ENCODE assay signal across 12 mouse cellular contexts in genomic region chr9:96241134-96242097, GRCm38 (mm10). TPM values are rescaled to one million over a fixed set of nuclear protein-coding genes. Genes with fewer than 3 reads are reported as not detected.
A peak's percentile ranks its signal among the peaks of the same experiment; 100 is the strongest.
DNase-seq lines count a peak whose midpoint lies in the region; ATAC-seq and TF ChIP-seq lines count a peak whose summit lies in the region.
"Had no signal": no experiment of that assay in that cellular context is flagged by ENCODE, and none has a peak within 500 bp of the region (broad histone marks: within the 10 kb centered on the region; RNA-seq: fewer than 3 reads in every experiment).

No protein-coding gene starts in this region.

- H3K27ac ChIP-seq in heart, embryonic 10.5 days: no peak overlapping the region
- no peak overlapping the region for H3K27ac ChIP-seq in heart, adult 2 months
- peak overlapping the region; percentile 97 for H3K27ac ChIP-seq in liver, embryonic 15.5 days (replicated peaks)
- H3K27ac ChIP-seq: limb, embryonic 15.5 days; neural tube, embryonic 12.5 days had no signal

- H3K79me2 ChIP-seq in heart, adult 2 months (replicated peaks; ENCODE audit: control insufficient read depth, insufficient read depth, low read length): no peaks in the 10 kb centered on the region; the same call in 1 of the 2 replicates

- DNase-seq in heart, embryonic 10.5 days (ENCODE audit: low spot score): peak; percentile 85
- DNase-seq in heart, adult 2 months: no peak
- peak; percentile 78 for DNase-seq in spleen, adult 12 weeks (ENCODE audit: low spot score)
- DNase-seq in spleen, adult 18-20 months: no peak
- DNase-seq in thymus, postnatal 10 days (ENCODE audit: low spot score in 2 of 2): no peak
- DNase-seq in gastrocnemius, postnatal 36 days: no peak
- no peak for DNase-seq in cerebellum, postnatal 25 days
- DNase-seq: B cell, adult 2 months; kidney, postnatal 25 days had no signal

- H3K36me3 ChIP-seq in heart, embryonic 10.5 days: peaks cover 16% of the 10 kb centered on the region
- 0 out of 2 replicates have a peak, but pooled peaks cover 4% of the 10 kb centered on the region for H3K36me3 ChIP-seq in heart, adult 2 months (ENCODE audit: control insufficient read depth, insufficient read depth, low read length)
- H3K36me3 ChIP-seq in liver, embryonic 15.5 days (replicated peaks): no peaks in the 10 kb centered on the region
- H3K36me3 ChIP-seq: neural tube, embryonic 12.5 days had no signal

- H3K9me3 ChIP-seq in heart, embryonic 10.5 days: no peaks in the 10 kb centered on the region
- no peaks in the 10 kb centered on the region for H3K9me3 ChIP-seq in liver, embryonic 15.5 days (replicated peaks)
- H3K9me3 ChIP-seq: limb, embryonic 15.5 days; neural tube, embryonic 12.5 days had no signal

- no peak for TF ChIP-seq EP300 in heart, adult 2 months (IDR thresholded peaks at IDR 0.05; ENCODE audit: insufficient read depth, low read depth, low read length)

- H3K9ac ChIP-seq in heart, adult 2 months (ENCODE audit: low read depth, low read length): no peak overlapping the region
- H3K9ac ChIP-seq in liver, embryonic 15.5 days: peak overlapping the region; percentile 35
- H3K9ac ChIP-seq: limb, embryonic 15.5 days; neural tube, embryonic 12.5 days had no signal

- TF ChIP-seq CTCF in heart, adult 2 months (IDR thresholded peaks at IDR 0.05): no peak

- H3K27me3 ChIP-seq in heart, embryonic 10.5 days (ENCODE audit: insufficient read depth, poor library complexity, severe bottlenecking): no peaks in the 10 kb centered on the region
- H3K27me3 ChIP-seq in heart, adult 2 months (ENCODE audit: control insufficient read depth, insufficient read depth, low read length): no peaks in the 10 kb centered on the region
- H3K27me3 ChIP-seq in liver, embryonic 15.5 days: no peaks in the 10 kb centered on the region
- H3K27me3 ChIP-seq: limb, embryonic 15.5 days; neural tube, embryonic 12.5 days had no signal

- H3K4me3 ChIP-seq in heart, embryonic 10.5 days: no peak overlapping the region
- no peak overlapping the region for H3K4me3 ChIP-seq in heart, adult 2 months
- H3K4me3 ChIP-seq in liver, embryonic 15.5 days (replicated peaks): 0 out of 2 replicates have a peak overlapping the region, but pooled peaks have one; percentile 5
- H3K4me3 ChIP-seq: limb, embryonic 15.5 days; neural tube, embryonic 12.5 days had no signal

- intact Hi-C loops in heart, adult 2 months (cut with DNase I): no loop called here
- intact Hi-C loops in gastrocnemius, postnatal 36 days (cut with DNase I): no loop called here

- WGBS in heart, embryonic 10.5 days: 77% methylated on average over 10 of the region's 10 CpGs
- 74% methylated on average over 10 of the region's 10 CpGs for WGBS in heart, adult 2 months
- WGBS in liver, embryonic 15.5 days (ENCODE audit: insufficient replicate concordance): 46% methylated on average over 10 of the region's 10 CpGs

- H3K4me2 ChIP-seq in liver, embryonic 15.5 days: peak overlapping the region; percentile 61
- H3K4me2 ChIP-seq: limb, embryonic 15.5 days; neural tube, embryonic 12.5 days had no signal

- ATAC-seq in liver, embryonic 15.5 days (ENCODE audit: insufficient read depth): peak; percentile 99

- peaks cover 8% of the 10 kb centered on the region for H3K4me1 ChIP-seq in heart, embryonic 10.5 days
- H3K4me1 ChIP-seq in heart, adult 2 months (ENCODE audit: control insufficient read depth, insufficient read depth, low read length): peaks cover 3% of the 10 kb centered on the region
- peaks cover 67% of the 10 kb centered on the region for H3K4me1 ChIP-seq in liver, embryonic 15.5 days (replicated peaks)
- H3K4me1 ChIP-seq: limb, embryonic 15.5 days; neural tube, embryonic 12.5 days had no signal

- TF ChIP-seq POLR2A in heart, adult 2 months (IDR thresholded peaks at IDR 0.05; ENCODE audit: insufficient read depth, low read depth, low read length): no peak

RNA-seq across cellular contexts. Expression of gene Tfdp2, which starts 45.3 kb away (rescaled TPM):
- 41.9 and 45.6 TPM in 2 replicates for polyA plus RNA-seq in heart, embryonic 10.5 days (2016; fragmentation: Nextera tagmentation; extraction: Ambion mirVana)
- total RNA-seq in heart, adult 2 months (2021): 100 to 1,000 TPM in 1 of 2 experiments, 10 to 100 TPM in 1; 83.4 to 131 TPM
- 18.5 and 27.4 TPM in 2 replicates for polyA plus RNA-seq in heart, adult 2 months (2012; rRNA removed)
- polyA plus RNA-seq in liver, embryonic 15.5 days (2015; fragmentation: Nextera tagmentation; extraction: Ambion mirVana): 93.8 and 100 TPM in 2 replicates
- 10 to 100 TPM; 36.6 to 53.7 TPM for total RNA-seq in gastrocnemius, postnatal 36 days (2021)

Comparison
In these comparisons a context has a peak if more than half of its experiments do, and no peak if none do; other contexts are left out.
1. DNase-seq: peak in heart, embryonic 10.5 days (single experiment) and spleen, adult 12 weeks (single experiment); none in heart, adult 2 months (0 of 2), spleen, adult 18-20 months (0 of 2), thymus, postnatal 10 days (0 of 2), gastrocnemius, postnatal 36 days (0 of 2) and cerebellum, postnatal 25 days (0 of 2).